Mouse (Mus musculus): ENCODE results near the gene Cdk5rap3.

- TF ChIP-seq CTCF (IDR thresholded peaks at IDR 0.05; ENCODE audit: borderline replicate concordance, control insufficient read depth, extremely low read depth, insufficient read depth, low read length, poor library complexity), result no peak
- TF ChIP-seq POLR2A (IDR thresholded peaks at IDR 0.05; ENCODE audit: control insufficient read depth, extremely low read depth, insufficient read depth, low read length, poor library complexity), result no peak
These were observed 43.6 kb downstream of the Cdk5rap3 start for GRCm38 (mm10) chr11:96872441-96873379.
